Mouse (Mus musculus): Measurements from ENCODE around the gene Gm6370. TPM values are rescaled to one million over a fixed set of nuclear protein-coding genes. Genes with fewer than 3 reads are reported as not detected.

Gm6370 gene
- total RNA-seq, 1 experiment from 2014 or later: not detected

Other genes with a start within 250 kb of the Gm6370 start
- not detected in 2 replicates for gene Wasf3, start 106.4 kb upstream of the Gm6370 start, total RNA-seq (2017)
- not detected in 2 replicates for gene Gm6408, start 9.4 kb upstream of the Gm6370 start, total RNA-seq (2017)
- gene 4930449I24Rik, start 11.0 kb downstream of the Gm6370 start, total RNA-seq (2017): not detected in 2 replicates
- gene Gm3402, start 22.8 kb downstream of the Gm6370 start, total RNA-seq (2017): not detected in 2 replicates
- not detected in 2 replicates for gene Gm3404, start 34.4 kb downstream of the Gm6370 start, total RNA-seq (2017)
- not detected in 2 replicates for gene Gm3409, start 46.3 kb downstream of the Gm6370 start, total RNA-seq (2017)
- gene Gm3415, start 64.8 kb downstream of the Gm6370 start, total RNA-seq (2017): not detected in 2 replicates
- gene Gpr12, start 93.9 kb downstream of the Gm6370 start, total RNA-seq (2017): not detected in 2 replicates

Measured in hematopoietic stem cell, adult 5-6 weeks (primary cell).